Mouse (Mus musculus) liver, embryonic 14.5 days (tissue): Measurements from ENCODE around the gene Zfp598. TPM values are rescaled to one million over a fixed set of nuclear protein-coding genes. Genes with fewer than 3 reads are reported as not detected.
"Not testable (repeated sequence)": the region's sequence is repeated elsewhere in the genome, so short reads cannot be mapped to it uniquely, and the experiment has no call there.

Experiments
- ATAC-seq: fragments of 200-750 bp; cut with Nextera tagmentation; 2 replicates; pipeline ENCODE4 v1.8.0; 2017; ENCODE audit warnings: moderate number of reproducible peaks, mild to moderate bottlenecking, moderate library complexity; ENCODE audit not compliant: insufficient read depth
- DNase-seq, 3 experiments: peaks; one replicate each; pipeline ENCODE4 v3.0.0-alpha.2; 2012 to 2013; ENCODE audit warnings: low read depth in 3 of 3, low spot score in 3 of 3
- H3K27ac ChIP-seq: fragments of 300-500 bp; sonication (generic); 2 replicates; pipeline ENCODE4 v1.5.1; 2014; ENCODE audit warnings: moderate library complexity, mild to moderate bottlenecking, control low read depth, inconsistent platforms
- H3K27me3 ChIP-seq: fragments of 300-500 bp; sonication (generic); 2 replicates; pipeline ENCODE4 v1.6.1; 2014; ENCODE audit warnings: mild to moderate bottlenecking, low read length, moderate library complexity; ENCODE audit not compliant: control insufficient read depth, insufficient read depth
- H3K36me3 ChIP-seq: fragments of 300-500 bp; sonication (generic); replicated peaks from 2 replicates; pipeline ENCODE4 v1.6.1; 2014; ENCODE audit warnings: low read depth; ENCODE audit not compliant: control insufficient read depth, insufficient read depth
- H3K4me1 ChIP-seq, 2 experiments: fragments of 200-500 bp in 1 of 2; fragments of 300-500 bp in 1 of 2; sonication (generic) in 1 of 2; replicated peaks; 2 replicates each; pipeline ENCODE4 v1.6.1; 2012 to 2014; ENCODE audit warnings: antibody characterized with exemption in 1 of 2, inconsistent platforms in 1 of 2, low read length in 1 of 2; ENCODE audit not compliant: control insufficient read depth in 2 of 2, insufficient read depth in 2 of 2
- H3K4me2 ChIP-seq: fragments of 300-500 bp; sonication (generic); 2 replicates; pipeline ENCODE4 v1.6.1; 2014; ENCODE audit warnings: low read depth, mild to moderate bottlenecking, control low read depth, moderate library complexity
- H3K4me3 ChIP-seq, 2 experiments: fragments of 200-500 bp in 1 of 2; fragments of 300-500 bp in 1 of 2; sonication (generic) in 1 of 2; 2 replicates each; pipeline ENCODE4 v1.5.1; 2012 to 2014; ENCODE audit warnings: low read depth in 2 of 2, low read length in 2 of 2, mild to moderate bottlenecking in 2 of 2, control low read depth in 1 of 2, inconsistent platforms in 1 of 2, moderate library complexity in 1 of 2; ENCODE audit not compliant: insufficient read depth in 1 of 2
- H3K9ac ChIP-seq: fragments of 300-500 bp; sonication (generic); replicated peaks from 2 replicates; pipeline ENCODE4 v1.6.1; 2014; ENCODE audit warnings: mild to moderate bottlenecking, control low read depth, moderate library complexity
- H3K9me3 ChIP-seq: fragments of 300-500 bp; sonication (generic); 2 replicates; pipeline ENCODE4 v1.6.1; 2016; ENCODE audit warnings: low read length, mixed read lengths; ENCODE audit not compliant: control insufficient read depth
- CTCF ChIP-seq: IDR thresholded peaks from 2 replicates; pipeline ENCODE4 v1.5.1; 2016; ENCODE audit warnings: antibody characterized with exemption, low read depth, control low read depth
- EP300 ChIP-seq: IDR thresholded peaks from 2 replicates; pipeline ENCODE4 v1.6.1; 2016; ENCODE audit warnings: antibody characterized with exemption, low read depth
- WGBS: fragments of 180-500 bp; shearing (Covaris S2); extraction: QIAGEN DNeasy Blood & Tissue Kit; methylation state at CpG from one replicate; pipeline ENCODE4 v1.1.7; 2014; ENCODE audit not compliant: insufficient replicate concordance; 5-methylcytosine and 5-hydroxymethylcytosine counted together
- polyA plus RNA-seq, 2 experiments: library from polyadenylated mRNA; depleted of rRNA in 1 of 2; stranded (reverse) in 1 of 2; unstranded in 1 of 2; fragments of >200 nt; fragmentation: Nextera tagmentation in 1 of 2; extraction: Ambion mirVana in 1 of 2; gene quantifications; 2 replicates each; pipeline versions ENCODE4 v1.2.1 to v1.2.3; 2012 to 2014

Zfp598 gene
- polyA plus RNA-seq, 2 experiments: 10.7 to 23.8 TPM

DNA sequence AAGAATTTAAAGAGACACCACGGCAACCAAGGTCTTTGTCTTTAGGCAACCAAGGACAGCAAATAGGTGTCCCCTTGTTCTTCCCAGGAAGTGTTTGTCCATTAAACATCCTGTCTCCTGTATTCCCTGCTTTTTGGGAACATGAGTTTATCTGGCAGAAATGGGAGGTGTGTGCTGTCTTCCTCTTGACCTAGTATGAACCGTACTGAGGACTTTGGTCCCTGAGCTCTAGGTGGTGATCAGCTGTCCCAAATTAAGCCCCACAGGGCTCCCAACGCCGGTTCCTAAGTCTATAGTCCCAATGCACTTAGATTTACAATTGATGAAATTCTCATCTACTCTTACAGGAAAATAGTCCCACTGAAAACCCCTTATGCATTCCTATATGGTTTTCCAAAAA lies 18.7 kb upstream of the Zfp598 start:
- TF ChIP-seq EP300 (no peak), CTCF (no peak)
- Histone ChIP-seq H3K27ac (no peak overlapping the region), H3K9me3 (no peaks in the 10 kb centered on the region), H3K4me1 (peaks cover 0 to 4% of the 10 kb centered on the region in 2 experiments; a peak in 1 of 4 replicates), H3K4me3 (no peak overlapping the region), H3K9ac (no peak overlapping the region), H3K27me3 (peaks cover 33% of the 10 kb centered on the region), H3K4me2 (no peak overlapping the region), H3K36me3 (no peaks in the 10 kb centered on the region)
- 64% methylated on average over 4 of the region's 4 CpGs for WGBS
- ATAC-seq: no peak
- no peak for DNase-seq

DNA sequence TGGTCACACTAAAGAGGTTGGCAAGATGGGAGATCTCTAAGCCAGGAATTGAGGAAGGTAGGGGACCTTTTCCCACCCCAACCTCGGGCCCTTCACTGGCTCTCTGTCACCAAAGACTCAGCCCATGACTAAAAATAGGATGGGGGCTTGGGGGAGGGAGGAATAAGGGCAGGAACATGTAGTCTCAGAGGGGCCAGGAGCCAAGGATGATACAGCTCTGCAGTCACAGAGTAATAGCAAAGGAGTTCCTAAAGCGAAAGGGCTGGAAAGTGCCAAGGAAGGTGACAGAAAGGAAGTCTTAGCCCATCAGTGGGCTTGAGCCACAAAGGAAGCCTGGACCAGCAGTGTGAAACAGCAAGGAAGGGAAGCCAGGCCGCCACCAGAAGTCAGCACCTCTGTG lies 17.7 kb upstream of the Zfp598 start:
- TF ChIP-seq CTCF (no peak), EP300 (no peak)
- H3K27me3 ChIP-seq: peaks cover 35% of the 10 kb centered on the region
- H3K4me1 ChIP-seq: peaks cover 0 to 4% of the 10 kb centered on the region in 2 experiments; a peak in 1 of 4 replicates
- DNase-seq (no peak), ATAC-seq (no peak)
- no peaks in the 10 kb centered on the region for H3K36me3 ChIP-seq
- H3K4me2 ChIP-seq: no peak overlapping the region
- H3K27ac ChIP-seq: no peak overlapping the region
- 38% methylated on average over 3 of the region's 3 CpGs for WGBS
- no peak overlapping the region for H3K4me3 ChIP-seq
- no peaks in the 10 kb centered on the region for H3K9me3 ChIP-seq
- H3K9ac ChIP-seq: no peak overlapping the region

DNA sequence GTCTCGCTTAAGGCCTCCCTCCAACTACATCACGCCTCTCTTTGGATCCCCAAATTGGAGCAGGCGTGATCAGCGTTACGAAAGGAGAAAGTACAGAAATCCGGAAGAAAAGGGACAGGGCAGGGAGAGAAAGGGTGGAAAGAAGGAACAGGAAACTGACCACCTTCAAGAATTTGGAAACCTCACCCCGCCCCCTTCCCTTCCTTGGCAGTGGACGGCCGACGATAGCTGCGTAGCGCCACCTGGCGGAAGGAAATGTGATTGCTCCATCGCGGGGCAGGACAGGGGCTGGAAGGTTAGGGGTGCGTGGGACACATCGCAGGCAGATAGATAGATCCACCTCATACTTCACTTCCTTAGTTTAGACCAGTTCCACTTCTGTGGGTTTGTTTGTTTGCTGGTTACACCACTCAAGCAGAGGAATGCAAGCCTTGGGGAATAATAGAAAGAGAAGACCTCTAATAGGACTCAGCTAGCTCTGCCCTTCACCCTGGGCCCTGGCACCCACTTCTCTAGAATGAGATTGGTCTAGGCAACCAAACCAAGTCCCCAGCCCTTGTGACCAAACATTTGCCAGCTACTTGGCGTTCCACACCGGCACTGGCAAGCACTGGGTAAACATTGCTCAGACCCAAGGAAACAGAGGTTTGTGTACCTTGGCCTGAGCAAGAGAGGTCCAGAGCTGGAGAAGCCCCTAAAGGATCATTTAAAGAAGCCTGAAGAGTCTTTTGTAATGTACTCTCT lies 15.3 kb upstream of the Zfp598 start:
- peak overlapping the region in 1 of 2 experiments; percentile 28; a peak in 1 of 4 replicates for H3K4me3 ChIP-seq
- no peak overlapping the region for H3K27ac ChIP-seq
- peak; percentile 99 for TF ChIP-seq CTCF
- TF ChIP-seq EP300: no peak
- no peaks in the 10 kb centered on the region for H3K36me3 ChIP-seq
- H3K27me3 ChIP-seq: peaks cover 50% of the 10 kb centered on the region
- H3K9me3 ChIP-seq: no peaks in the 10 kb centered on the region
- H3K4me2 ChIP-seq: peak overlapping the region; percentile 36
- H3K9ac ChIP-seq: no peak overlapping the region
- H3K4me1 ChIP-seq: peaks cover 0 to 4% of the 10 kb centered on the region in 2 experiments; a peak in 1 of 4 replicates
- DNase-seq: peak in 1 of 3 experiments; percentile 57
- WGBS: 4% methylated on average over 19 of the region's 19 CpGs
- peak; percentile 50; the same call in 1 of the 2 replicates for ATAC-seq

DNA sequence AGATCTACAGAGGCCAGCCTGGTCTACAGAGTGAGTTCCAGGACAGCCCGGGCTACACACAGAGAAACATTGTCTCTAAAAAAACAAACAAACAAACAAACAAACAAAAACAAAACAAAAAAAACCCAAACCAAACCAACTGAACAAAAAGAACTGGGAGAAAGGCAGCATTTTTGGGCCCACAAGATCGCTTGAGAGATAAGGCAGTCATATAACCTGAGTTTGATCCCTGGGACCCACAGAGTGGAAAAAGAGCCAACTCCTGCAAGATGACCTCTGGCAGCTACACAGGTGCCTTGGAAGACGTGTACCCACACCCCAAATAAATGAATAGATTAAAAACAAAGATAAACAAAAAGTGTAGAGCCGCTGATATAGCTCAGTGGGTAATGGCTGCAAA lies 14.5 kb upstream of the Zfp598 start:
- 64% methylated on average over 4 of the region's 4 CpGs for WGBS
- H3K9ac ChIP-seq: no peak overlapping the region
- no peak overlapping the region for H3K27ac ChIP-seq
- H3K4me1 ChIP-seq: peaks cover 0 to 4% of the 10 kb centered on the region in 2 experiments; a peak in 1 of 4 replicates
- no peaks in the 10 kb centered on the region for H3K9me3 ChIP-seq
- H3K4me3 ChIP-seq: no peak overlapping the region
- peaks cover 48% of the 10 kb centered on the region for H3K27me3 ChIP-seq
- no peak for TF ChIP-seq EP300
- no peak for TF ChIP-seq CTCF
- ATAC-seq (no peak), DNase-seq (no peak)
- no peaks in the 10 kb centered on the region for H3K36me3 ChIP-seq
- H3K4me2 ChIP-seq: no peak overlapping the region

DNA sequence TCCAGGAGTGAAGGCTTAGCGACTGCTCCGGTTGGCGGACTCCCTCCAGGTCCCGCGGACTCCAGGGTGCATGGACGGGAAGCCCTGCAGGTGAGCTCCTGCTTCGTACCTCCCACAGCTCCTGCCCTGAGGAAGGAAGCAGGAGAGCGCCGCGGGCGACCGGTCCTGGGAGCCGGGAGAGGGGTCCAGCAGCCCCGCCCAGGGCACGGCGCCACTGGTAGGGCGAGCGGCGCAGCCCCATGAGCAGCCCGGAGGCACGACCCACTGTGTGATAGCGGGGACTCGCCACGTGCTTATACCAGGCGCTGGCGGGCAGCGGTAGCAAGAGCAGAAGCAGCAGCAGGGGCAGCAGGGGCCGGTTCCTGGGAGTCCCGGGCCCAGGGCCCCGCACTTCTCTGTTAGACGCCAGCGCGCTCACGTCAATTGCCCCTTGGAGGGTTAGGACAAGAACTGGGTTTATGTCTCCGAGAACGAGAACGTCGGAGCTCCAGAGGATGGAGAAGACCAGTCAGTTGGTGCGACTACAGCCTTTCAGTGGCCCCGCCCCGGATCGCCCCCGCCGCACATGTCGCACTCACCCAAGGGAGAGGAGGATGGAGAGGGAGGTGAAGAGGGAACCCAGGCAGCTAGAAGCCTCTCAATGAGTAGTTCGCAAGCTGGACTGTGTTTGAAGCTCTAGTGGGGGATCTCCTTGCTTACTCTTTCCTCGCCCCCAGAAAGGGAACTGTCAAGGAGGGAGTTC lies 11.3 kb upstream of the Zfp598 start, which contains the start of gene Npw:
Gene Npw (minus strand): TSS at position 441 of the 742 bp plus-strand sequence.
- H3K4me1 ChIP-seq: no peaks in the 10 kb centered on the region
- no peaks in the 10 kb centered on the region for H3K36me3 ChIP-seq
- 2% methylated on average over 47 of the region's 47 CpGs for WGBS
- H3K4me2 ChIP-seq: peak within 1 kb of the TSS; percentile 60
- H3K9me3 ChIP-seq: no peaks in the 10 kb centered on the region
- DNase-seq (no peak), ATAC-seq (peak; percentile 41; the same call in 1 of the 2 replicates)
- H3K9ac ChIP-seq: no peak within 1 kb of the TSS
- TF ChIP-seq CTCF: no peak
- no peak for TF ChIP-seq EP300
- H3K27me3 ChIP-seq: peaks cover 30% of the 10 kb centered on the region
- H3K27ac ChIP-seq: no peak within 1 kb of the TSS
- peak within 1 kb of the TSS in 1 of 2 experiments; percentile 17; a peak in 2 of 4 replicates for H3K4me3 ChIP-seq

DNA sequence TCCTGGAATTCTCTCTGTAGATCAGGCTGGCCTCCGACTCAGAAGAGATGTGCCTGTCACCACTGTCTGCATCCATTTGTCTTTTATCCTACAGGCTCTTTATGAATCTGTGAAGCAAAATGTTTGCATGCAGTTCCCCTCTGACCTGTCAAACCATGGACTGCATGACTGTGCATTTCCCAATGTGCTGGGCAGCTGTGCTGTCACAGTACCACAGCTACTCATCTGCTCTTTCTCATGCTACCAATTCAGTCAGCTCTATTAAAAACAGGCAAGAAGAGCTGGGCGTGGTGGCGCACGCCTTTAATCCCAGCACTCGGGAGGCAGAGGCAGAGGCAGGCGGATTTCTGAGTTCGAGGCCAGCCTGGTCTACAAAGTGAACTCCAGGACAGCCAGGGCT lies 2.5 kb upstream of the Zfp598 start:
- not testable (repeated sequence) for ATAC-seq, H3K4me3 ChIP-seq, H3K9ac ChIP-seq, H3K27me3 ChIP-seq, H3K36me3 ChIP-seq, H3K4me2 ChIP-seq, DNase-seq, H3K9me3 ChIP-seq, H3K27ac ChIP-seq
- H3K4me1 ChIP-seq: peaks cover 21 to 23% of the 10 kb centered on the region in 2 experiments
- 66% methylated on average over 7 of the region's 7 CpGs for WGBS
